Mouse (Mus musculus) heart, postnatal 4 days (tissue): ENCODE data around the gene Ripor2. TPM values are rescaled to one million over a fixed set of nuclear protein-coding genes. Genes with fewer than 3 reads are reported as not detected.

Experiments used
- DNase-seq: peaks from one replicate; pipeline ENCODE4 v3.0.0; 2021
- total RNA-seq, 2 experiments: library from RNA; stranded (reverse); gene quantifications; 2 replicates each; pipeline ENCODE4 v1.2.3; 2021

Gene Ripor2
- 10 to 100 TPM; 25.4 to 27.5 TPM for total RNA-seq

- no peak for DNase-seq
These were observed at the start of gene Ripor2 for GRCm38 (mm10) chr13:24581833-24582232. TSS of gene Ripor2 (plus strand) at chr13:24582189.

GRCm38 (mm10) chr13:24536531-24537167 is 45.3 kb upstream of the Ripor2 start:
- no peak for DNase-seq

- no peak for DNase-seq
These were observed 44.0 kb upstream of the Ripor2 start for GRCm38 (mm10) chr13:24538012-24538411.

- DNase-seq: peak; percentile 65
These were observed 43.0 kb upstream of the Ripor2 start for GRCm38 (mm10) chr13:24538941-24539340.

GRCm38 (mm10) chr13:24545677-24546076 is 36.3 kb upstream of the Ripor2 start:
- DNase-seq: no peak

GRCm38 (mm10) chr13:24546801-24547459 is 35.1 kb upstream of the Ripor2 start:
- no peak for DNase-seq

GRCm38 (mm10) chr13:24548911-24549310 is 33.1 kb upstream of the Ripor2 start:
- DNase-seq: no peak

- no peak for DNase-seq
These were observed 30.7 kb upstream of the Ripor2 start for GRCm38 (mm10) chr13:24551100-24551931.

- no peak for DNase-seq
These were observed 29.9 kb upstream of the Ripor2 start for GRCm38 (mm10) chr13:24552039-24552438.

GRCm38 (mm10) chr13:24561391-24561790 is 20.6 kb upstream of the Ripor2 start:
- no peak for DNase-seq

GRCm38 (mm10) chr13:24564706-24565105 is 17.3 kb upstream of the Ripor2 start:
- no peak for DNase-seq

- peak; percentile 54 for DNase-seq
These were observed 16.6 kb upstream of the Ripor2 start for GRCm38 (mm10) chr13:24565230-24565949.

GRCm38 (mm10) chr13:24565950-24566320 is 16.1 kb upstream of the Ripor2 start:
- peak; percentile 75 for DNase-seq

GRCm38 (mm10) chr13:24567176-24567811 is 14.7 kb upstream of the Ripor2 start:
- DNase-seq: no peak

GRCm38 (mm10) chr13:24569066-24569465 is 12.9 kb upstream of the Ripor2 start:
- no peak for DNase-seq

- no peak for DNase-seq
These were observed 11.3 kb upstream of the Ripor2 start for GRCm38 (mm10) chr13:24570716-24571115.

- peak; percentile 39 for DNase-seq
These were observed 10.1 kb upstream of the Ripor2 start for GRCm38 (mm10) chr13:24571906-24572305.

- no peak for DNase-seq
These were observed 6.9 kb upstream of the Ripor2 start for GRCm38 (mm10) chr13:24575126-24575525.

GRCm38 (mm10) chr13:24576338-24577119 is 5.5 kb upstream of the Ripor2 start:
- DNase-seq: peak; percentile 57

GRCm38 (mm10) chr13:24578317-24578716 is 3.7 kb upstream of the Ripor2 start:
- DNase-seq: no peak

GRCm38 (mm10) chr13:24580759-24581158 is 1.2 kb upstream of the Ripor2 start:
- no peak for DNase-seq
